20 mouse cellular contexts compared by ENCODE assay signal in genomic region chr5:123296972-123297754, GRCm38 (mm10). TPM values are rescaled to one million over a fixed set of nuclear protein-coding genes. Genes with fewer than 3 reads are reported as not detected.
DNase-seq lines count a peak whose midpoint lies in the region; ATAC-seq and TF ChIP-seq lines count a peak whose summit lies in the region.
"Had no signal": no experiment of that assay in that cellular context is flagged by ENCODE, and none has a peak within 500 bp of the region (broad histone marks: within the 10 kb centered on the region; RNA-seq: fewer than 3 reads in every experiment).

No protein-coding gene starts in this region.

- no peak for TF ChIP-seq POLR2A in kidney, adult 2 months (IDR thresholded peaks at IDR 0.05; ENCODE audit: low read depth, low read length)

- no peaks in the 10 kb centered on the region for H3K36me3 ChIP-seq in heart, embryonic 13.5 days
- no peaks in the 10 kb centered on the region for H3K36me3 ChIP-seq in embryonic facial prominence, embryonic 10.5 days (replicated peaks)
- no peaks in the 10 kb centered on the region for H3K36me3 ChIP-seq in kidney, adult 2 months (ENCODE audit: control insufficient read depth, insufficient read depth, low read length)
- H3K36me3 ChIP-seq in midbrain, embryonic 16.5 days (ENCODE audit: control insufficient read depth, insufficient read depth, low read length), result no peaks in the 10 kb centered on the region
- H3K36me3 ChIP-seq: embryonic facial prominence, embryonic 12.5 days; hindbrain, embryonic 13.5 days; liver, embryonic 13.5 days; neural tube, embryonic 15.5 days had no signal

- no peak for ATAC-seq in heart, embryonic 13.5 days (ENCODE audit: extremely low read depth, insufficient number of reproducible peaks, low FRiP score, low TSS enrichment)
- no peak for ATAC-seq in midbrain, embryonic 16.5 days

- H3K4me2 ChIP-seq in heart, embryonic 13.5 days, result peak overlapping the region; percentile 16; the same call in 1 of the 2 replicates
- no peak overlapping the region for H3K4me2 ChIP-seq in midbrain, embryonic 16.5 days (ENCODE audit: low read length)
- H3K4me2 ChIP-seq: embryonic facial prominence, embryonic 12.5 days; hindbrain, embryonic 13.5 days; liver, embryonic 13.5 days; midbrain, embryonic 11.5 days; neural tube, embryonic 15.5 days had no signal

- H3K4me1 ChIP-seq in heart, embryonic 13.5 days, result peaks cover 34% of the 10 kb centered on the region
- H3K4me1 ChIP-seq in embryonic facial prominence, embryonic 10.5 days, result peaks cover 33% of the 10 kb centered on the region
- H3K4me1 ChIP-seq in kidney, adult 2 months (ENCODE audit: control insufficient read depth, insufficient read depth, low read length), result no peaks in the 10 kb centered on the region
- no peaks in the 10 kb centered on the region for H3K4me1 ChIP-seq in midbrain, embryonic 16.5 days (ENCODE audit: control insufficient read depth, insufficient read depth, low read length)
- H3K4me1 ChIP-seq: liver, embryonic 13.5 days had no signal

- TF ChIP-seq CTCF in kidney, adult 2 months (conservative IDR thresholded peaks at IDR 0.05; ENCODE audit: insufficient read depth, insufficient read length, low read depth, low read length), result no peak

- peaks cover 18% of the 10 kb centered on the region for H3K27me3 ChIP-seq in heart, embryonic 13.5 days (replicated peaks)
- 0 out of 2 replicates have a peak, but pooled peaks cover 12% of the 10 kb centered on the region for H3K27me3 ChIP-seq in embryonic facial prominence, embryonic 10.5 days (replicated peaks; ENCODE audit: low read depth, poor library complexity, severe bottlenecking)
- H3K27me3 ChIP-seq in kidney, adult 2 months (replicated peaks; ENCODE audit: control insufficient read depth, insufficient read depth, low read length), result no peaks in the 10 kb centered on the region
- H3K27me3 ChIP-seq in midbrain, embryonic 16.5 days (ENCODE audit: control insufficient read depth, insufficient read depth, low read depth, low read length), result no peaks in the 10 kb centered on the region
- H3K27me3 ChIP-seq: CH12.LX; embryonic facial prominence, embryonic 12.5 days; neural tube, embryonic 15.5 days had no signal

- WGBS in heart, embryonic 13.5 days, result 52% methylated on average over 22 of the region's 23 CpGs
- WGBS in embryonic facial prominence, embryonic 10.5 days, result 61% methylated on average over 23 of the region's 23 CpGs
- WGBS in kidney, adult 2 months, result 65% methylated on average over 23 of the region's 23 CpGs
- WGBS in midbrain, embryonic 16.5 days, result 56% methylated on average over 23 of the region's 23 CpGs

- H3K9me3 ChIP-seq in heart, embryonic 13.5 days, result no peaks in the 10 kb centered on the region
- no peaks in the 10 kb centered on the region for H3K9me3 ChIP-seq in embryonic facial prominence, embryonic 10.5 days
- no peaks in the 10 kb centered on the region for H3K9me3 ChIP-seq in midbrain, embryonic 16.5 days (replicated peaks; ENCODE audit: control insufficient read depth, low read length, poor library complexity, severe bottlenecking)
- H3K9me3 ChIP-seq: embryonic facial prominence, embryonic 12.5 days; hindbrain, embryonic 13.5 days; liver, embryonic 13.5 days; neural tube, embryonic 15.5 days had no signal

- no peak overlapping the region for H3K9ac ChIP-seq in heart, embryonic 13.5 days
- no peak overlapping the region for H3K9ac ChIP-seq in midbrain, embryonic 16.5 days (ENCODE audit: low read depth, low read length)
- H3K9ac ChIP-seq: embryonic facial prominence, embryonic 12.5 days; hindbrain, embryonic 13.5 days; liver, embryonic 13.5 days; neural tube, embryonic 15.5 days had no signal

- H3K27ac ChIP-seq in heart, embryonic 13.5 days (replicated peaks), result no peak overlapping the region
- no peak overlapping the region for H3K27ac ChIP-seq in embryonic facial prominence, embryonic 10.5 days (replicated peaks)
- H3K27ac ChIP-seq in kidney, adult 2 months (ENCODE audit: insufficient read depth, low read depth, low read length), result no peak overlapping the region
- H3K27ac ChIP-seq in midbrain, embryonic 16.5 days (ENCODE audit: low read length), result no peak overlapping the region
- H3K27ac ChIP-seq: embryonic facial prominence, embryonic 12.5 days; heart, adult 2 months; hindbrain, embryonic 13.5 days; liver, embryonic 13.5 days; neural tube, embryonic 15.5 days had no signal

- no peak overlapping the region for H3K4me3 ChIP-seq in heart, embryonic 13.5 days
- H3K4me3 ChIP-seq in embryonic facial prominence, embryonic 10.5 days, result no peak overlapping the region
- no peak overlapping the region for H3K4me3 ChIP-seq in kidney, adult 2 months (ENCODE audit: insufficient read depth, low read depth, low read length)
- H3K4me3 ChIP-seq in midbrain, embryonic 16.5 days (ENCODE audit: low read depth, low read length), result no peak overlapping the region
- H3K4me3 ChIP-seq: embryonic facial prominence, embryonic 12.5 days; heart, adult 2 months; hindbrain, embryonic 13.5 days; liver, embryonic 13.5 days; neural tube, embryonic 15.5 days had no signal

- no peak for DNase-seq in heart, postnatal 4 days
- DNase-seq in embryonic facial prominence, embryonic 10.5 days (ENCODE audit: low spot score), result peak; percentile 32
- peak; percentile 67 for DNase-seq in kidney, adult 2 months
- peak; percentile 37 for DNase-seq in kidney, postnatal 10 days
- DNase-seq in adrenal gland, adult (ENCODE audit: inconsistent age in 2 of 2, low spot score in 1 of 2), result no peak
- DNase-seq in urinary bladder, postnatal 10 days (ENCODE audit: low spot score), result no peak
- DNase-seq: adrenal gland, postnatal 14 days; gastrocnemius, postnatal 25 days; heart, adult 2 months; heart, postnatal 10 days; layer of hippocampus, adult 9-11 months; liver, embryonic 13.5 days; lung, adult 2 months had no signal

RNA-seq across cellular contexts. Expression of gene Wdr66, which starts 45.3 kb away (rescaled TPM):
- polyA plus RNA-seq in heart, embryonic 13.5 days (2015; fragmentation: Nextera tagmentation; extraction: Ambion mirVana), result 0.91 and 0.99 TPM in 2 replicates
- total RNA-seq in heart, postnatal 4 days (2021), result 1 to 10 TPM; 2.2 to 3.3 TPM
- polyA plus RNA-seq in embryonic facial prominence, embryonic 10.5 days (2016; fragmentation: Nextera tagmentation; extraction: Ambion mirVana), result 4.3 and 4.5 TPM in 2 replicates
- polyA plus RNA-seq in kidney, adult 2 months (2012; rRNA removed), result 2.6 and 2.9 TPM in 2 replicates
- polyA plus RNA-seq in midbrain, embryonic 16.5 days (2015; fragmentation: Nextera tagmentation; extraction: Ambion mirVana), result 0.94 and 1.7 TPM in 2 replicates

RNA-seq across cellular contexts. Expression of gene Bcl7a, which starts 46.5 kb away (rescaled TPM):
- polyA plus RNA-seq in heart, embryonic 13.5 days (2015; fragmentation: Nextera tagmentation; extraction: Ambion mirVana), result 13.5 and 14.5 TPM in 2 replicates
- 10 to 100 TPM; 14.1 to 14.8 TPM for total RNA-seq in heart, postnatal 4 days (2021)
- 41.7 and 42.8 TPM in 2 replicates for polyA plus RNA-seq in embryonic facial prominence, embryonic 10.5 days (2016; fragmentation: Nextera tagmentation; extraction: Ambion mirVana)
- polyA plus RNA-seq in kidney, adult 2 months (2012; rRNA removed), result 23.4 and 25.4 TPM in 2 replicates
- polyA plus RNA-seq in midbrain, embryonic 16.5 days (2015; fragmentation: Nextera tagmentation; extraction: Ambion mirVana), result 34.1 and 36.7 TPM in 2 replicates

Comparison
In these comparisons a context has a peak if more than half of its experiments do, and no peak if none do; other contexts are left out.
1. DNase-seq: peak in embryonic facial prominence, embryonic 10.5 days (single experiment), kidney, adult 2 months (single experiment) and kidney, postnatal 10 days (single experiment); none in heart, postnatal 4 days (single experiment), adrenal gland, adult (0 of 2) and urinary bladder, postnatal 10 days (single experiment).